Mouse (Mus musculus) MEL (cell line): ENCODE measurements around the gene Ror1. TPM values are rescaled to one million over a fixed set of nuclear protein-coding genes. Genes with fewer than 3 reads are reported as not detected.

ENCODE experiments used
- DNase-seq: peaks from one replicate; pipeline ENCODE4 v3.0.0; 2011; ENCODE audit warnings: low read depth, low spot score
- H3K27ac ChIP-seq: 2 replicates; pipeline ENCODE4 v1.5.1; 2012; ENCODE audit warnings: low read depth, mild to moderate bottlenecking, control low read depth, low read length, moderate library complexity; ENCODE audit not compliant: control insufficient read depth
- H3K27me3 ChIP-seq, 2 experiments: fragments of 150-350 bp in 1 of 2; sonication (generic) in 1 of 2; 2 replicates each; pipeline ENCODE4 v1.6.1; 2012; ENCODE audit warnings: low read length in 2 of 2, mild to moderate bottlenecking in 2 of 2, improper control_type of control experiment in 1 of 2, moderate library complexity in 1 of 2; ENCODE audit not compliant: insufficient read depth in 2 of 2, control insufficient read depth in 1 of 2
- H3K36me3 ChIP-seq, 2 experiments: 2 replicates each; pipeline ENCODE4 v1.6.1; 2012 to 2014; ENCODE audit warnings: low read length in 2 of 2, improper control_type of control experiment in 1 of 2, inconsistent platforms in 1 of 2, mild to moderate bottlenecking in 1 of 2; ENCODE audit not compliant: insufficient read depth in 2 of 2, control insufficient read depth in 1 of 2
- H3K4me1 ChIP-seq, 2 experiments: fragments of 150-350 bp in 1 of 2; sonication (generic) in 1 of 2; 2 replicates each; pipeline ENCODE4 v1.6.1; 2012; ENCODE audit warnings: low read length in 2 of 2, improper control_type of control experiment in 1 of 2, mild to moderate bottlenecking in 1 of 2; ENCODE audit not compliant: insufficient read depth in 2 of 2, control insufficient read depth in 1 of 2
- H3K4me3 ChIP-seq, 2 experiments: fragments of 150-350 bp in 1 of 2; sonication (generic) in 1 of 2; 2 replicates each; pipeline ENCODE4 v1.5.1; 2012; ENCODE audit warnings: low read depth in 2 of 2, low read length in 2 of 2, mild to moderate bottlenecking in 2 of 2, moderate library complexity in 2 of 2, control low read depth in 1 of 2, improper control_type of control experiment in 1 of 2; ENCODE audit not compliant: control insufficient read depth in 1 of 2, insufficient read depth in 1 of 2
- H3K79me2 ChIP-seq: 2 replicates; pipeline ENCODE4 v1.6.1; 2012; ENCODE audit warnings: mild to moderate bottlenecking, low read length, moderate library complexity; ENCODE audit not compliant: control insufficient read depth, poor library complexity, insufficient read depth
- H3K9ac ChIP-seq: 2 replicates; pipeline ENCODE4 v1.6.1; 2012; ENCODE audit warnings: low read depth, mild to moderate bottlenecking, control low read depth, low read length, moderate library complexity; ENCODE audit not compliant: control insufficient read depth, poor library complexity, severe bottlenecking
- H3K9me3 ChIP-seq: fragments of 150-350 bp; sonication (generic); replicated peaks from 2 replicates; pipeline ENCODE4 v1.6.1; 2012; ENCODE audit warnings: mild to moderate bottlenecking, low read length, improper control_type of control experiment, moderate library complexity; ENCODE audit not compliant: insufficient read depth
- CHD1 ChIP-seq: IDR thresholded peaks from 2 replicates; pipeline ENCODE4 v1.6.1; 2012; ENCODE audit warnings: low read depth, mild to moderate bottlenecking, inconsistent platforms, low read length, improper control_type of control experiment
- CHD2 ChIP-seq: IDR thresholded peaks from 2 replicates; pipeline ENCODE4 v1.6.1; 2011; ENCODE audit warnings: low read length, improper control_type of control experiment
- CTCF ChIP-seq, 3 experiments: IDR thresholded peaks in 2 of 3; conservative IDR thresholded peaks in 1 of 3; 2 replicates each; pipeline ENCODE4 v1.5.1; 2011 to 2012; ENCODE audit warnings: low read length in 3 of 3, low read depth in 2 of 3, mild to moderate bottlenecking in 2 of 3, improper control_type of control experiment in 1 of 3, inconsistent platforms in 1 of 3, mixed read lengths in 1 of 3, moderate library complexity in 1 of 3; ENCODE audit not compliant: control insufficient read depth in 1 of 3, insufficient read depth in 1 of 3, poor library complexity in 1 of 3, severe bottlenecking in 1 of 3
- E2F4 ChIP-seq: IDR thresholded peaks from 2 replicates; pipeline ENCODE4 v1.6.1; 2011; ENCODE audit warnings: low read depth, low read length, improper control_type of control experiment, borderline replicate concordance
- ELF1 ChIP-seq: IDR thresholded peaks from 2 replicates; pipeline ENCODE4 v1.6.1; 2014; ENCODE audit warnings: low read depth, mild to moderate bottlenecking, inconsistent platforms, low read length, improper control_type of control experiment, moderate library complexity
- EP300 ChIP-seq, 2 experiments: IDR thresholded peaks; 2 replicates each; pipeline ENCODE4 v1.6.1; 2011; ENCODE audit warnings: improper control_type of control experiment in 2 of 2, low read length in 2 of 2, low read depth in 1 of 2, mild to moderate bottlenecking in 1 of 2
- GABPA ChIP-seq: IDR thresholded peaks from 2 replicates; pipeline ENCODE4 v1.6.1; 2012; ENCODE audit warnings: low read depth, mild to moderate bottlenecking, inconsistent platforms, low read length, improper control_type of control experiment, moderate library complexity
- GATA1 ChIP-seq: IDR thresholded peaks from 2 replicates; pipeline ENCODE4 v1.6.1; 2011; ENCODE audit warnings: low read depth, low read length, improper control_type of control experiment
- HCFC1 ChIP-seq: IDR thresholded peaks from 2 replicates; pipeline ENCODE4 v1.6.1; 2012; ENCODE audit warnings: low read depth, mild to moderate bottlenecking, inconsistent platforms, low read length, improper control_type of control experiment, moderate library complexity
- KAT2A ChIP-seq: conservative IDR thresholded peaks from 2 replicates; pipeline ENCODE4 v1.6.1; 2012; ENCODE audit warnings: low read depth, low read length, improper control_type of control experiment, inconsistent platforms
- MAX ChIP-seq: IDR thresholded peaks from 2 replicates; pipeline ENCODE4 v1.6.1; 2011; ENCODE audit warnings: low read length, improper control_type of control experiment
- MEF2A ChIP-seq: IDR thresholded peaks from 2 replicates; pipeline ENCODE4 v1.6.1; 2014; ENCODE audit warnings: low read depth, mild to moderate bottlenecking, inconsistent platforms, low read length, improper control_type of control experiment; ENCODE audit not compliant: poor library complexity, insufficient replicate concordance, severe bottlenecking; ENCODE audit errors: extremely low read depth
- MXI1 ChIP-seq: IDR thresholded peaks from 2 replicates; pipeline ENCODE4 v1.6.1; 2011; ENCODE audit warnings: mild to moderate bottlenecking, low read depth, low read length, improper control_type of control experiment
- MYB ChIP-seq: IDR thresholded peaks from 2 replicates; pipeline ENCODE4 v1.6.1; 2011; ENCODE audit warnings: mild to moderate bottlenecking, low read depth, low read length, improper control_type of control experiment
- MYC ChIP-seq: IDR thresholded peaks from 2 replicates; pipeline ENCODE4 v1.6.1; 2011; ENCODE audit warnings: low read depth, mild to moderate bottlenecking, low read length, improper control_type of control experiment, moderate library complexity
- NRF1 ChIP-seq: IDR thresholded peaks from 2 replicates; pipeline ENCODE4 v1.6.1; 2014; ENCODE audit warnings: low read depth, mild to moderate bottlenecking, inconsistent platforms, low read length, improper control_type of control experiment, moderate library complexity; ENCODE audit not compliant: poor library complexity, insufficient read depth, severe bottlenecking
- POLR2A ChIP-seq, 2 experiments: IDR thresholded peaks; 2 replicates each; pipeline ENCODE4 v1.6.1; 2011 to 2012; ENCODE audit warnings: low read length in 2 of 2, mild to moderate bottlenecking in 2 of 2, control low read depth in 1 of 2, improper control_type of control experiment in 1 of 2, low read depth in 1 of 2, moderate library complexity in 1 of 2; ENCODE audit not compliant: control insufficient read depth in 1 of 2, insufficient read depth in 1 of 2, poor library complexity in 1 of 2
- POLR2AphosphoS2 ChIP-seq: IDR thresholded peaks from 2 replicates; pipeline ENCODE4 v1.6.1; 2011; ENCODE audit warnings: low read length, improper control_type of control experiment
- RAD21 ChIP-seq: IDR thresholded peaks from 2 replicates; pipeline ENCODE4 v1.6.1; 2011; ENCODE audit warnings: mild to moderate bottlenecking, low read depth, low read length, improper control_type of control experiment
- RCOR1 ChIP-seq: IDR thresholded peaks from 2 replicates; pipeline ENCODE4 v1.6.1; 2012; ENCODE audit warnings: low read depth, mild to moderate bottlenecking, inconsistent platforms, low read length, improper control_type of control experiment
- SMC3 ChIP-seq: IDR thresholded peaks from 2 replicates; pipeline ENCODE4 v1.6.1; 2011; ENCODE audit warnings: low read depth, low read length, improper control_type of control experiment
- TBP ChIP-seq: IDR thresholded peaks from 2 replicates; pipeline ENCODE4 v1.8.0; 2011; ENCODE audit warnings: low read depth, low read length, improper control_type of control experiment
- TCF12 ChIP-seq: IDR thresholded peaks from 2 replicates; pipeline ENCODE4 v1.6.1; 2014; ENCODE audit warnings: low read depth, mild to moderate bottlenecking, inconsistent platforms, low read length, improper control_type of control experiment, moderate library complexity
- UBTF ChIP-seq: IDR thresholded peaks from 2 replicates; pipeline ENCODE4 v1.6.1; 2012; ENCODE audit warnings: low read depth, mild to moderate bottlenecking, inconsistent platforms, low read length, improper control_type of control experiment, moderate library complexity, borderline replicate concordance; ENCODE audit not compliant: insufficient read depth
- USF1 ChIP-seq: IDR thresholded peaks from 2 replicates; pipeline ENCODE4 v1.6.1; 2014; ENCODE audit warnings: low read depth, mild to moderate bottlenecking, inconsistent platforms, low read length, improper control_type of control experiment, moderate library complexity
- USF2 ChIP-seq, 2 experiments: IDR thresholded peaks; 2 replicates each; pipeline ENCODE4 v1.6.1; 2011 to 2012; ENCODE audit warnings: improper control_type of control experiment in 2 of 2, low read length in 2 of 2, borderline replicate concordance in 1 of 2, inconsistent platforms in 1 of 2, low read depth in 1 of 2, mild to moderate bottlenecking in 1 of 2; ENCODE audit not compliant: insufficient read depth in 1 of 2
- ZKSCAN1 ChIP-seq: IDR thresholded peaks from 2 replicates; pipeline ENCODE4 v1.6.1; 2012; ENCODE audit warnings: low read depth, mild to moderate bottlenecking, inconsistent platforms, low read length, improper control_type of control experiment, moderate library complexity
- polyA plus RNA-seq, 2 experiments: library from polyadenylated mRNA; stranded (reverse) in 1 of 2; unstranded in 1 of 2; fragments of >175 nt in 1 of 2; fragments of >200 nt in 1 of 2; gene quantifications; 2 replicates each; pipeline versions ENCODE4 v1.2.1 to v1.2.4; 2012; ENCODE audit warnings: low replicate concordance in 2 of 2, low read depth in 1 of 2; ENCODE audit not compliant: insufficient read length in 2 of 2, insufficient read depth in 1 of 2, missing spikeins in 1 of 2
- total RNA-seq: library from RNA; depleted of rRNA; stranded (reverse); fragments of 300-350 nt; gene quantifications from 2 replicates; pipeline ENCODE4 v1.2.3, GENCODE M21; 2012

Ror1 gene
- total and polyA plus RNA-seq, 3 experiments: not detected

GRCm38 (mm10) chr4:100369541-100370174 is 274.1 kb downstream of the Ror1 start:
- no peak for DNase-seq
- H3K27me3 ChIP-seq: no peaks in the 10 kb centered on the region
- H3K27ac ChIP-seq: no peak overlapping the region
- no peaks in the 10 kb centered on the region for H3K4me1 ChIP-seq
- no peaks in the 10 kb centered on the region for H3K9me3 ChIP-seq
- TF ChIP-seq HCFC1: no peak
- TF ChIP-seq ELF1: no peak
- TF ChIP-seq USF1: no peak
- no peak for TF ChIP-seq RCOR1
- no peak for TF ChIP-seq CHD2
- TF ChIP-seq MYC: no peak
- no peak for TF ChIP-seq POLR2A (IDR thresholded peaks at IDR 0.05; ENCODE audit: control insufficient read depth in 1 of 2, insufficient read depth in 1 of 2, low read depth in 1 of 2, low read length in 2 of 2, poor library complexity in 1 of 2)
- TF ChIP-seq MAX: no peak
- no peak for TF ChIP-seq UBTF
- no peak for TF ChIP-seq MEF2A
- no peak for TF ChIP-seq SMC3
- TF ChIP-seq EP300 (IDR thresholded peaks at IDR 0.05; ENCODE audit: low read depth in 1 of 2, low read length in 2 of 2): no peak
- no peak for TF ChIP-seq E2F4
- TF ChIP-seq, all 39 proteins: peak for 0
- no peak overlapping the region for H3K9ac ChIP-seq
- H3K36me3 ChIP-seq: no peaks in the 10 kb centered on the region
- no peaks in the 10 kb centered on the region for H3K79me2 ChIP-seq
- H3K4me3 ChIP-seq: no peak overlapping the region

DNA sequence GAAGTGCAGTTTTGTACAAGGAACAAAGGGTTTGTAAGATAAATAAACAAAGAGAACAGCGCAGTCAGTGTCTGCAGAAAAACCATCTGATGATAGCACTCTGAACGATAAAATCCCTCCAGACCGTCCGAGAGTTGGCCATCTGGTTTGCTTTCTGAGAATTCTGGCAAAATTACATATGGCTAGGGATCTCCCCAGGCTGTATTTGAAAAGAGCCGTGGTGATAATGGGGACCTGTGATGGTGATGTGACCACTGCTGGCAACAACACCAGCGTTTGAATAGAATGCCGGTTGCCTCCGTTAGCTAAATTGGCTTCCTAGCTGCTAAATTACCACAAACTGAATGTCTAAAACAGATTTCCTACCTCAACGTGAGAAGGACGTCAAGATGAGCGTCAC is 277.2 kb downstream of the Ror1 start:
- no peaks in the 10 kb centered on the region for H3K36me3 ChIP-seq
- TF ChIP-seq RAD21 (no peak), KAT2A (no peak), CHD2 (no peak), ZKSCAN1 (no peak), TCF12 (no peak), HCFC1 (no peak), CHD1 (no peak), MYC (no peak), CTCF (IDR thresholded peaks at IDR 0.05 in 2 of 3, conservative IDR thresholded peaks at IDR 0.05 in 1 of 3; ENCODE audit: control insufficient read depth in 1 of 3, insufficient read depth in 1 of 3, low read depth in 2 of 3, low read length in 3 of 3, poor library complexity in 1 of 3, severe bottlenecking in 1 of 3) (no peak), TBP (no peak), USF2 (IDR thresholded peaks at IDR 0.05; ENCODE audit: borderline replicate concordance in 1 of 2, insufficient read depth in 1 of 2, low read depth in 1 of 2, low read length in 2 of 2) (no peak), NRF1 (no peak), GABPA (no peak), MYB (no peak), POLR2AphosphoS2 (no peak), POLR2A (IDR thresholded peaks at IDR 0.05; ENCODE audit: control insufficient read depth in 1 of 2, insufficient read depth in 1 of 2, low read depth in 1 of 2, low read length in 2 of 2, poor library complexity in 1 of 2) (no peak), MXI1 (no peak), GATA1 (no peak)
- no peaks in the 10 kb centered on the region for H3K27me3 ChIP-seq
- no peak overlapping the region for H3K9ac ChIP-seq
- H3K9me3 ChIP-seq: no peaks in the 10 kb centered on the region
- DNase-seq: no peak
- no peaks in the 10 kb centered on the region for H3K4me1 ChIP-seq
- no peak overlapping the region for H3K4me3 ChIP-seq
- no peaks in the 10 kb centered on the region for H3K79me2 ChIP-seq
- no peak overlapping the region for H3K27ac ChIP-seq
